Mouse (Mus musculus) C3H10T1/2 (cell line): ENCODE results near the gene Cyp2d10. TPM values are rescaled to one million over a fixed set of nuclear protein-coding genes. Genes with fewer than 3 reads are reported as not detected.

ENCODE experiments used
- polyA plus RNA-seq, 2 experiments: library from polyadenylated mRNA; unstranded; fragments of >200 nt; fragmentation: generic; extraction: Trizol; gene quantifications; one replicate each; pipeline ENCODE4 v1.2.1; 2012; ENCODE audit warnings: missing spikeins in 2 of 2

Gene Cyp2d10
- not detected for polyA plus RNA-seq

GRCm38 (mm10) chr15:82406981-82407380, at the start of gene Cyp2d10:
Cyp2d10 (minus strand) TSS chr15:82407195.

GRCm38 (mm10) chr15:82433137-82433536, 26.1 kb upstream of the Cyp2d10 start, which contains the start of gene Cyp2d9:
Cyp2d9 (plus strand) TSS chr15:82433437.

GRCm38 (mm10) chr15:82393922-82394321, 13.1 kb downstream of the Cyp2d10 start, which contains the start of gene Cyp2d11:
Cyp2d11 (minus strand) TSS chr15:82394022.

GRCm38 (mm10) chr15:82379871-82380713, 26.9 kb downstream of the Cyp2d10 start, which contains the start of gene Cyp2d22:
Cyp2d22 (minus strand) TSS chr15:82380260.

GRCm38 (mm10) chr15:82354126-82354945, 52.7 kb downstream of the Cyp2d10 start, which contains the start of gene Ndufa6:
Ndufa6 (minus strand) TSS chr15:82354322.

Other genes starting within 250 kb of the Cyp2d10 start
- gene Shisa8, start 194.4 kb downstream of the Cyp2d10 start, polyA plus RNA-seq, result under 1 TPM in 1 of 2 experiments, not detected in 1; 0.28 TPM
- gene Tnfrsf13c, start 182.8 kb downstream of the Cyp2d10 start, polyA plus RNA-seq, result under 1 TPM in 1 of 2 experiments, not detected in 1; 0.61 TPM
- gene Cenpm, start 162.4 kb downstream of the Cyp2d10 start, polyA plus RNA-seq, result 100 to 1,000 TPM; 147 to 179 TPM
- not detected for gene 1500009C09Rik, start 154.8 kb downstream of the Cyp2d10 start, polyA plus RNA-seq
- gene Sept3, start 132.3 kb downstream of the Cyp2d10 start, polyA plus RNA-seq, result under 1 TPM in 1 of 2 experiments, not detected in 1; 0.04 TPM
- not detected for gene Wbp2nl, start 108.2 kb downstream of the Cyp2d10 start, polyA plus RNA-seq
- 100 to 1,000 TPM in 1 of 2 experiments, 10 to 100 TPM in 1; 21.5 to 103 TPM for gene Naga, start 68.3 kb downstream of the Cyp2d10 start, polyA plus RNA-seq
- gene Pheta2, start 68.3 kb downstream of the Cyp2d10 start, polyA plus RNA-seq, result under 1 TPM; 0.01 to 0.18 TPM
- gene Smdt1, start 68.2 kb downstream of the Cyp2d10 start, polyA plus RNA-seq, result 100 to 1,000 TPM; 579 to 591 TPM
- gene Ndufa6, start 52.9 kb downstream of the Cyp2d10 start, polyA plus RNA-seq, result 100 to 1,000 TPM; 143 to 543 TPM
- under 1 TPM; 0.12 to 0.59 TPM for gene Cyp2d22, start 26.9 kb downstream of the Cyp2d10 start, polyA plus RNA-seq
- not detected for gene Cyp2d11, start 13.2 kb downstream of the Cyp2d10 start, polyA plus RNA-seq
- not detected for gene Cyp2d9, start 26.2 kb upstream of the Cyp2d10 start, polyA plus RNA-seq
- gene Cyp2d12, start 147.9 kb upstream of the Cyp2d10 start, polyA plus RNA-seq, result not detected
- gene Cyp2d34, start 213.8 kb upstream of the Cyp2d10 start, polyA plus RNA-seq, result not detected